Mouse (Mus musculus) thymus, postnatal 14 days (tissue): ENCODE data around the gene Nos1ap.

Source experiments
- DNase-seq: peaks from one replicate; pipeline ENCODE4 v3.0.0; 2021

Nos1ap gene

GRCm38 (mm10) chr1:170539507-170539906 lies 50.2 kb downstream of the Nos1ap start:
- no peak for DNase-seq

- DNase-seq, result no peak
Measured at GRCm38 (mm10) chr1:170538481-170539061, 51.1 kb downstream of the Nos1ap start.

- no peak for DNase-seq
Measured at GRCm38 (mm10) chr1:170536344-170536743, 53.3 kb downstream of the Nos1ap start.

GRCm38 (mm10) chr1:170535221-170535620 lies 54.4 kb downstream of the Nos1ap start:
- DNase-seq, result no peak

- no peak for DNase-seq
Measured at GRCm38 (mm10) chr1:170531286-170531685, 58.4 kb downstream of the Nos1ap start.

GRCm38 (mm10) chr1:170530456-170530855 lies 59.2 kb downstream of the Nos1ap start:
- no peak for DNase-seq

- DNase-seq, result no peak
Measured at GRCm38 (mm10) chr1:170522891-170523290, 66.8 kb downstream of the Nos1ap start.

GRCm38 (mm10) chr1:170521520-170522205 lies 68.0 kb downstream of the Nos1ap start:
- DNase-seq, result no peak

GRCm38 (mm10) chr1:170520206-170520605 lies 69.5 kb downstream of the Nos1ap start:
- DNase-seq, result no peak

GRCm38 (mm10) chr1:170519631-170520030 lies 70.0 kb downstream of the Nos1ap start:
- no peak for DNase-seq

GRCm38 (mm10) chr1:170516182-170516581 lies 73.5 kb downstream of the Nos1ap start:
- DNase-seq, result no peak

- no peak for DNase-seq
Measured at GRCm38 (mm10) chr1:170515455-170515854, 74.2 kb downstream of the Nos1ap start.

- DNase-seq, result no peak
Measured at GRCm38 (mm10) chr1:170514226-170514625, 75.4 kb downstream of the Nos1ap start.

GRCm38 (mm10) chr1:170512429-170513097 lies 77.1 kb downstream of the Nos1ap start:
- DNase-seq, result no peak

GRCm38 (mm10) chr1:170510595-170511240 lies 78.9 kb downstream of the Nos1ap start:
- DNase-seq, result no peak

GRCm38 (mm10) chr1:170506309-170506708 lies 83.4 kb downstream of the Nos1ap start:
- DNase-seq, result no peak

GRCm38 (mm10) chr1:170505107-170505506 lies 84.6 kb downstream of the Nos1ap start:
- no peak for DNase-seq

GRCm38 (mm10) chr1:170504378-170504777 lies 85.3 kb downstream of the Nos1ap start:
- DNase-seq, result no peak

- no peak for DNase-seq
Measured at GRCm38 (mm10) chr1:170503277-170503739, 86.4 kb downstream of the Nos1ap start.

GRCm38 (mm10) chr1:170502491-170503276 lies 87.0 kb downstream of the Nos1ap start:
- no peak for DNase-seq

- DNase-seq, result no peak
Measured at GRCm38 (mm10) chr1:170501970-170502369, 87.7 kb downstream of the Nos1ap start.

- DNase-seq, result no peak
Measured at GRCm38 (mm10) chr1:170501556-170501955, 88.1 kb downstream of the Nos1ap start.

- DNase-seq, result no peak
Measured at GRCm38 (mm10) chr1:170499891-170500290, 89.8 kb downstream of the Nos1ap start.
